Mouse (Mus musculus) forebrain, postnatal 0 days (tissue): ENCODE measurements at regions not wholly inside any gene's neighbourhood (a gene's known extent, or its start where the extent isn't known, plus 50 kb on each side); places are given as distances from the start of the nearest gene placed in this dataset.

Experiments
- ATAC-seq: fragments of 200-750 bp; cut with Nextera tagmentation; 2 replicates; pipeline ENCODE4 v1.8.0; 2017; ENCODE audit warnings: mild to moderate bottlenecking, moderate library complexity
- DNase-seq: peaks from one replicate; pipeline ENCODE4 v3.0.0-alpha.2; 2015
- H3K27ac ChIP-seq: fragments of 300-500 bp; sonication (generic); 2 replicates; pipeline ENCODE4 v1.5.1; 2014; ENCODE audit warnings: low read depth, mild to moderate bottlenecking, antibody characterized with exemption, low read length, moderate library complexity, mixed read lengths
- H3K27me3 ChIP-seq: fragments of 300-500 bp; sonication (generic); 2 replicates; pipeline ENCODE4 v1.6.1; 2014; ENCODE audit warnings: mild to moderate bottlenecking, low read length, mixed read lengths; ENCODE audit not compliant: insufficient read depth
- H3K36me3 ChIP-seq: fragments of 300-500 bp; sonication (generic); 2 replicates; pipeline ENCODE4 v1.6.1; 2014; ENCODE audit warnings: mild to moderate bottlenecking, moderate library complexity; ENCODE audit not compliant: insufficient read depth
- H3K4me1 ChIP-seq: fragments of 300-500 bp; sonication (generic); 2 replicates; pipeline ENCODE4 v1.6.1; 2014; ENCODE audit warnings: antibody characterized with exemption; ENCODE audit not compliant: insufficient read depth
- H3K4me2 ChIP-seq: fragments of 300-500 bp; sonication (generic); 2 replicates; pipeline ENCODE4 v1.6.1; 2014; ENCODE audit warnings: low read depth, mild to moderate bottlenecking, moderate library complexity
- H3K4me3 ChIP-seq: fragments of 300-500 bp; sonication (generic); 2 replicates; pipeline ENCODE4 v1.5.1; 2014; ENCODE audit warnings: low read depth, low read length, mixed read lengths
- H3K9ac ChIP-seq: fragments of 300-500 bp; sonication (generic); 2 replicates; pipeline ENCODE4 v1.6.1; 2014; ENCODE audit warnings: mild to moderate bottlenecking
- H3K9me3 ChIP-seq: fragments of 300-500 bp; sonication (generic); 2 replicates; pipeline ENCODE4 v1.6.1; 2016; ENCODE audit warnings: low read length
- CTCF ChIP-seq: sonication (generic); IDR thresholded peaks from 2 replicates; pipeline ENCODE4 v1.5.1; 2016; ENCODE audit warnings: antibody characterized with exemption, control low read depth, low read depth
- WGBS: fragments of 180-500 bp; shearing (Covaris S2); extraction: QIAGEN DNeasy Blood & Tissue Kit; methylation state at CpG from one replicate; pipeline ENCODE4 v1.1.7; 2014; 5-methylcytosine and 5-hydroxymethylcytosine counted together

- no peaks in the 10 kb centered on the region for H3K36me3 ChIP-seq
Measured at GRCm38 (mm10) chr14:107845289-107846215, 1068.4 kb downstream of the Slitrk1 start.

GRCm38 (mm10) chr14:107844533-107844932 is 1069.4 kb downstream of the Slitrk1 start:
- Histone ChIP-seq H3K27ac (no peak overlapping the region), H3K9me3 (no peaks in the 10 kb centered on the region), H3K4me1 (no peaks in the 10 kb centered on the region), H3K9ac (no peak overlapping the region), H3K36me3 (no peaks in the 10 kb centered on the region), H3K4me3 (no peak overlapping the region), H3K27me3 (no peaks in the 10 kb centered on the region), H3K4me2 (no peak overlapping the region)
- DNase-seq: no peak
- no peak for ATAC-seq
- TF ChIP-seq CTCF: no peak
- WGBS: 65% methylated on average over 2 of the region's 2 CpGs

More at GRCm38 (mm10) chr14:107845289-107846215, 1068.4 kb downstream of the Slitrk1 start:
- no peak for DNase-seq
- Histone ChIP-seq H3K9me3 (no peaks in the 10 kb centered on the region), H3K27me3 (no peaks in the 10 kb centered on the region), H3K9ac (no peak overlapping the region), H3K4me2 (no peak overlapping the region), H3K4me1 (no peaks in the 10 kb centered on the region), H3K27ac (no peak overlapping the region), H3K4me3 (no peak overlapping the region)
- no peak for TF ChIP-seq CTCF
- WGBS: 19% methylated on average over 3 of the region's 3 CpGs
- ATAC-seq: no peak

- no peaks in the 10 kb centered on the region for H3K9me3 ChIP-seq
- no peak for DNase-seq
- ATAC-seq: no peak
- H3K9ac ChIP-seq: no peak overlapping the region
- H3K4me3 ChIP-seq: no peak overlapping the region
- no peak for TF ChIP-seq CTCF
- no peaks in the 10 kb centered on the region for H3K4me1 ChIP-seq
- 91% methylated on average over 1 of the region's 1 CpGs for WGBS
- no peak overlapping the region for H3K4me2 ChIP-seq
- no peaks in the 10 kb centered on the region for H3K27me3 ChIP-seq
- no peaks in the 10 kb centered on the region for H3K36me3 ChIP-seq
- H3K27ac ChIP-seq: no peak overlapping the region
Measured at GRCm38 (mm10) chr14:107832976-107833375, 1081.0 kb downstream of the Slitrk1 start.

GRCm38 (mm10) chr14:107785242-107785641 is 1128.7 kb downstream of the Slitrk1 start:
- Histone ChIP-seq H3K4me3 (no peak overlapping the region), H3K9ac (no peak overlapping the region), H3K36me3 (no peaks in the 10 kb centered on the region), H3K9me3 (no peaks in the 10 kb centered on the region), H3K27ac (no peak overlapping the region), H3K4me1 (no peaks in the 10 kb centered on the region), H3K27me3 (no peaks in the 10 kb centered on the region), H3K4me2 (no peak overlapping the region)
- WGBS: 74% methylated on average over 1 of the region's 1 CpGs
- no peak for DNase-seq
- no peak for ATAC-seq
- TF ChIP-seq CTCF: no peak
